Mouse (Mus musculus) heart, embryonic 16.5 days (tissue): Measurements from ENCODE around the gene Slc12a3. TPM values are rescaled to one million over a fixed set of nuclear protein-coding genes. Genes with fewer than 3 reads are reported as not detected.

Experiments used
- ATAC-seq: fragments of 200-750 bp; cut with Nextera tagmentation; replicated peaks from 2 replicates; pipeline ENCODE4 v1.8.0; 2017; ENCODE audit warnings: moderate number of reproducible peaks; ENCODE audit not compliant: insufficient read depth, low FRiP score; ENCODE audit errors: extremely low read depth
- H3K27ac ChIP-seq: fragments of 300-500 bp; sonication (generic); 2 replicates; pipeline ENCODE4 v1.5.1; 2014; ENCODE audit warnings: mild to moderate bottlenecking, low read length, control low read depth, moderate library complexity
- H3K27me3 ChIP-seq: fragments of 300-500 bp; sonication (generic); 2 replicates; pipeline ENCODE4 v1.6.1; 2014; ENCODE audit warnings: low read length, mixed read lengths; ENCODE audit not compliant: control insufficient read depth, insufficient read depth
- H3K36me3 ChIP-seq: fragments of 300-500 bp; sonication (generic); 2 replicates; pipeline ENCODE4 v1.6.1; 2014; ENCODE audit not compliant: control insufficient read depth, insufficient read depth
- H3K4me1 ChIP-seq: fragments of 300-500 bp; sonication (generic); 2 replicates; pipeline ENCODE4 v1.6.1; 2014; ENCODE audit warnings: low read length, mixed read lengths; ENCODE audit not compliant: control insufficient read depth, insufficient read depth
- H3K4me2 ChIP-seq: fragments of 300-500 bp; sonication (generic); 2 replicates; pipeline ENCODE4 v1.6.1; 2014; ENCODE audit warnings: low read depth, mild to moderate bottlenecking, control low read depth, low read length
- H3K4me3 ChIP-seq: fragments of 300-500 bp; sonication (generic); 2 replicates; pipeline ENCODE4 v1.5.1; 2014; ENCODE audit warnings: mild to moderate bottlenecking, control low read depth, low read length
- H3K9ac ChIP-seq: fragments of 300-500 bp; sonication (generic); 2 replicates; pipeline ENCODE4 v1.6.1; 2014; ENCODE audit warnings: low read length, control low read depth
- H3K9me3 ChIP-seq: fragments of 300-500 bp; sonication (generic); replicated peaks from 2 replicates; pipeline ENCODE4 v1.6.1; 2016; ENCODE audit warnings: low read length; ENCODE audit not compliant: control insufficient read depth
- WGBS: fragments of 180-500 bp; shearing (Covaris S2); extraction: QIAGEN DNeasy Blood & Tissue Kit; methylation state at CpG from one replicate; pipeline ENCODE4 v1.1.7; 2014; 5-methylcytosine and 5-hydroxymethylcytosine counted together
- polyA plus RNA-seq: library from polyadenylated mRNA; unstranded; fragments of >200 nt; fragmentation: Nextera tagmentation; extraction: Ambion mirVana; gene quantifications from 2 replicates; pipeline ENCODE4 v1.2.1, GENCODE M21; 2015

The Slc12a3 gene
- polyA plus RNA-seq: not detected in 2 replicates

DNA sequence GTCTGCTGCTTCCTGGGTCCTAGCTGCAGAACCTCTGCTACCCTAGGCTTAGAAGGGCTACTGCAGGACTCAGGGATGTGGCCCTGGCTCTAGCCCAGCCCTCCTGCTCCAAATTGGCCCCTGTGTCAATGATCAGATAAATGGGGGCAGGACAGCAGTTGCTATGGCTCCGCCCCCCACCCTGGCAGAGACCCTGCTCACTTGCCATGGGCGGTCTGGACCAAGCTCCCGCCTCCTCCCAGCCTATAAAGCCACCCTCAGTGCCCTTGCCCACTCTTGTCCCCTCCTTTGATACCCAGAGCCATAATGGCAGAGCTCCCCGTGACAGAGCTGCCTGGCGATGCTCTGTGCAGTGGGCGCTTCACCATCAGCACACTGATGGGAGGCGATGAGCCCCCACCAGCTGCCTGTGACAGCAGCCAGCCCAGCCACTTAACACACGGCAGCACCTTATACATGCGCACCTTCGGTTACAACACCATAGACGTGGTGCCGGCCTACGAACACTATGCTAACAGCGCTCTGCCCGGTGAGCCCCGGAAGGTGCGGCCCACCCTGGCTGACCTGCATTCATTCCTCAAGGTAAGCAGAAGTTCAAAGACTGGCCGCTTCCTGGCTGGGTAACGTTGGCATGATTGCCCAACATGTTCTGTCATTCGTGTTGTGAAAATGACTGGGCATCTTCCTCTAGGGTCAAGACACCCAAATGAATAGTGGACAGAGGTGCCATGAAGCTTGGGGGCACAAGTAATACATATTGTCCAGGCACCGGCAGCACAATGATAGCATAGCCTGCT is at the start of gene Slc12a3:
TSS of gene Slc12a3 (plus strand) at position 270 of the 797 bp plus-strand sequence.
- Histone ChIP-seq H3K4me1 (no peaks in the 10 kb centered on the region), H3K27ac (no peak within 1 kb of the TSS), H3K27me3 (no peaks in the 10 kb centered on the region), H3K4me3 (no peak within 1 kb of the TSS), H3K36me3 (no peaks in the 10 kb centered on the region), H3K4me2 (no peak within 1 kb of the TSS), H3K9me3 (no peaks in the 10 kb centered on the region), H3K9ac (no peak within 1 kb of the TSS)
- no peak for ATAC-seq
- WGBS: 78% methylated on average over 21 of the region's 21 CpGs

DNA sequence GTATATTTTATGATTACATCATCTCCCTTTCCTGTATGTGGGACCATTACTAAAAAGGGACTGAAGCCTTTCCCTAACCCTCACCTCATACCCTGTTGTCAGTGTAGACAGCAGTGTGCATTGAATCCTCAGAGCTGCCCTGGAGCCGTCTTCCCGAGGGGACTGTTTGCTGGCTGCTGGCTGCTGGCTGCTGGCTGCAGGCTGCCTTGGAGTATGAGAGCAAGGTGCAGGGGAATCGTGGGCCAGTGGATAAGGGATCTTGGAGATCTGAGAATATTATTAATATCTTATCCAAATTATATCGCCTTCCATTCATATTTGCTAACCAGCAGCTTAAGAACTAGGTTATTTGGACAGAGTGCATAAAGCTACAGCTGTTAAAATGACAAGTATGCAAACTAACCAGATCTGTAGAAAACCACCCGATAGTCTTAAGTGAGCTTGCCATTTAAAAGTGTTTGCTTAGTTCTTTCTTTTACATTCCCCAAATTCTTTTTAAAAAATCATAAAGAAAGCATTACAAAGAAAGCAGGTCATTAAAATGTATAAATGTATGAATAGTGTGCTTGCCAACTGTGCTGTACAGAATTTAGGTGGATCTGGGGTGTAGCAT is 48.9 kb upstream of the Slc12a3 start:
- Histone ChIP-seq H3K4me2 (no peak overlapping the region), H3K9me3 (no peaks in the 10 kb centered on the region), H3K4me1 (no peaks in the 10 kb centered on the region), H3K27ac (no peak overlapping the region), H3K36me3 (no peaks in the 10 kb centered on the region; the same call in 1 of the 2 replicates), H3K27me3 (no peaks in the 10 kb centered on the region), H3K9ac (no peak overlapping the region), H3K4me3 (no peak overlapping the region)
- ATAC-seq: no peak
- 68% methylated on average over 5 of the region's 5 CpGs for WGBS

DNA sequence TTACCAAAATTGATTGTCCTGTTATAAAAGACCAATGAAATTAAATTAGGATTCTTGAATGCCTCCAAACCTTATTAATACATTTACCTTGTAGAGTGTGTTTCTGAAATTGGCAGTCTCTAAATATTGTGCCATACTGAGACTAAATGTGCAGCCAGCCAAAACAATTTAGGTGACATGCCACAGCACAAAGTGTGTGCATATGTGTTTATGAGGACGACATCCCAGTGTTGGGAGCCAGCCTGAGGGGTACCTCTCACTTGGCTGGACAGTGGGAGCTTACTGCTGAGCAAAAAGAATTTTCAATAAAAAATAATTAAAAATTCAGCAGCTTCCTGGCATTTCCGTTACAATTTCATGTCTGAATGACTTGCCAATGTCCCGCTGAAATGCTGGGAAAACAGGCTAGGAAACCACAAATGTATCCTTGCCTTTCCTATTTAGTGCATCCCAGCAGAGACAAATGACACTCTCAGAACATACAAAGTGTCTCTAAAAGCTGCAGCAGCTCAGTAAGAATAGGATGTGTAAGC is 46.5 kb upstream of the Slc12a3 start:
- ATAC-seq: no peak
- no peaks in the 10 kb centered on the region for H3K9me3 ChIP-seq
- H3K36me3 ChIP-seq: no peaks in the 10 kb centered on the region; the same call in 1 of the 2 replicates
- WGBS: 89% methylated on average over 3 of the region's 3 CpGs
- no peaks in the 10 kb centered on the region for H3K27me3 ChIP-seq
- no peak overlapping the region for H3K27ac ChIP-seq
- no peak overlapping the region for H3K9ac ChIP-seq
- H3K4me2 ChIP-seq: no peak overlapping the region
- no peak overlapping the region for H3K4me3 ChIP-seq
- H3K4me1 ChIP-seq: no peaks in the 10 kb centered on the region

DNA sequence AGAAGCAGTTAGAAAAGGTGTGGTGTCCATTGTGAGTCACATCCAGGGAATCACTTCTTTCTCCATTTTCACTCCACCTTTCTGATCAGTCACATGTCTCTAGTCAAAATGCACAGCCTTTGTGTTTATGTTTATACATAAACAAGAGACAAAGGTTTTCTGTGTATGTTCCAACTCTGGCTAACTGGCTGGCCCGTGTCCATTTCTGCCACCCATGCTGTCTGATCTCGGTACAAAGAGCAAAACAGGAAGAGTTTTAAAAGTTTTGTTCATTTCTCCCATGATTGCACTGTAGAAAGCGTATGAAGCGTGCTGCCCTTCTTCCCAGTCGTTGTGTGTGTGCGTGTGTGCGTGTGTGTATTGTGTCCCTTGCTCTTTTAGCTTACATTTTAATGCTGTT is 44.8 kb upstream of the Slc12a3 start:
- Histone ChIP-seq H3K4me2 (no peak overlapping the region), H3K4me3 (no peak overlapping the region), H3K4me1 (no peaks in the 10 kb centered on the region), H3K27me3 (no peaks in the 10 kb centered on the region), H3K27ac (no peak overlapping the region), H3K9me3 (no peaks in the 10 kb centered on the region), H3K36me3 (no peaks in the 10 kb centered on the region; the same call in 1 of the 2 replicates), H3K9ac (no peak overlapping the region)
- WGBS: 84% methylated on average over 7 of the region's 7 CpGs
- no peak for ATAC-seq

DNA sequence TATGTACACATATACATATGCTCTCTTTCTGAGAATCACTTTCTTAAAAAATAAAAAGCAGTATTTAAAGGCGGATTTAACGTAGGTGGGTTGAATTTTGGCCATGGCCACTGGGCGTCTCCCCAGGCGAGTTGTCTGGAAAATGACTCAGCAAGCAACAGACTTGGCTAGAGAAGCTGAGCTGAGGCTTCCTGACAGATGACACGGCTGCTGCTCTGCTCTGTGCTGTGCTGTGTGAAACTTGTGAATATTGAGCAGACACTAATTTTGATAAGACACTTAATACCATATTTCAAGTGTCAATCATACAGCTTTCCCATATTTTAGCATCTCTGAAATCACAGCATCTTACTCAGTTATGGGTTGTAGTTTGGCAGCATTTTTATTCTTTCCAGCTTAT is 38.4 kb upstream of the Slc12a3 start:
- Histone ChIP-seq H3K4me2 (no peak overlapping the region), H3K27me3 (no peaks in the 10 kb centered on the region), H3K9ac (no peak overlapping the region), H3K4me3 (no peak overlapping the region), H3K9me3 (no peaks in the 10 kb centered on the region), H3K36me3 (no peaks in the 10 kb centered on the region), H3K4me1 (peaks cover 23% of the 10 kb centered on the region), H3K27ac (no peak overlapping the region)
- 82% methylated on average over 5 of the region's 5 CpGs for WGBS
- no peak for ATAC-seq

DNA sequence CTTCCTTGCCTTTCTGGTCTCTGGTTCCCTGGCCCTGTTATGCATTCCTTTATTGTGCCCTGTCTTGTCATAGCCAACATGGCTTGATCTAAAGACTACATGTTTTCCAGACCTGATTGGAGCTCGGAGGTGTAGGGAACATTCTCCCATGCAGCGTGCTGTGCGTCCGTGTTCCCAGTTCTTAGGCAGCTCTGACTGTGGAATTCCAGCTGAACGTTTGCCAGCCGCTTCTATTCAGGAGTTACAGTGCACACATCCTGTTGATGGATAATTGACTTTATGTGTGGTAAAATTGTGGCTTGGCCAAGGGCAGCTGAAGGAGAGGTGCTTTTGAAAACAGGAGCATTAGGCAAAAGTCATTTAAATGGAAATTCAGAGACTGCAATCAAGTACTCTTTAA is 36.9 kb upstream of the Slc12a3 start:
- 23% methylated on average over 6 of the region's 6 CpGs for WGBS
- no peaks in the 10 kb centered on the region for H3K9me3 ChIP-seq
- H3K27ac ChIP-seq: peak overlapping the region; percentile 92
- no peaks in the 10 kb centered on the region for H3K27me3 ChIP-seq
- no peaks in the 10 kb centered on the region for H3K36me3 ChIP-seq
- peak; percentile 74 for ATAC-seq
- H3K4me3 ChIP-seq: no peak overlapping the region
- H3K4me2 ChIP-seq: peak overlapping the region; percentile 32
- H3K9ac ChIP-seq: peak overlapping the region; percentile 42; the same call in 1 of the 2 replicates
- peaks cover 32% of the 10 kb centered on the region for H3K4me1 ChIP-seq

DNA sequence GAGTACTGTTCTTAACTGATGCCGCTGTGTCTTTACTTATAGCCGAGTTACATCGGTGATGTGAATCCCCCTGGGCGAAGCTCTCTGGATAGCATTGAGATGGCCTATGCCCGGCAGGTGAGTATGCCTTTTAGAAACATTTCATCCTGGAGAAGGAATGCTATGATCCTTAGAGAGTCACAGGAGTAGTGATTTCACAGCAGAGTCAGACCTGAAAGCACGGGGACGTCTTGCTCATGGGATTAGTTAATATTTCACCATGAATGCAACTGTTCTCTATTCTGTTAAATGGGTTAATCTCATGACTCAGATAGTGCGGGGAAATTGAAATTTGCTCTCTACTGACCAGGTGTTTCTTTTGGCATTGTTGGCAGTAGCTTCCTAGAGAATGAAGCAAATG is 36.4 kb upstream of the Slc12a3 start:
- Histone ChIP-seq H3K27ac (peak overlapping the region; percentile 92), H3K4me2 (no peak overlapping the region), H3K27me3 (no peaks in the 10 kb centered on the region), H3K9ac (no peak overlapping the region), H3K36me3 (no peaks in the 10 kb centered on the region), H3K9me3 (no peaks in the 10 kb centered on the region), H3K4me3 (no peak overlapping the region), H3K4me1 (peaks cover 36% of the 10 kb centered on the region)
- WGBS: 92% methylated on average over 8 of the region's 8 CpGs
- no peak for ATAC-seq

DNA sequence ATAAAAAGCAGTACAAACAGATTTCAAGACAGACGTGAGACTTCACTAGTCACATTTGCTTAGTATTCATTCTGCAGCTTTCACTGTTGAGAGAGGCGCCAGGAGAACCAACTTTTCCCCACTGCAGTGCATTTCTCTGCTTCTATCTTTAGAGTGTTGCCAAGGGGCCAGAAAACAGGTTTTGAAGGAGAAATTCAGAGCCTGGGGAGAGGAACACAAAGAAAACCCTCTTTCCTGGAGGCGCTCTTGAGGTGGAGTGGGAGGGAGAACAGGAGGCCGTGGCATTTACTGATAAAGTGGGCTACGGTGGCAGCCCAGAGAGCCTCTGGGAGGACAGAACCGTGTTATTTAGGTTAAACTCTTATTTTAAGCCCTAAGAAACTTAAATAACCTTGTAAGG is 33.3 kb upstream of the Slc12a3 start:
- Histone ChIP-seq H3K9me3 (no peaks in the 10 kb centered on the region), H3K27me3 (no peaks in the 10 kb centered on the region), H3K9ac (peak overlapping the region; percentile 33; the same call in 1 of the 2 replicates), H3K27ac (peak overlapping the region; percentile 72), H3K4me1 (peaks cover 32% of the 10 kb centered on the region), H3K36me3 (no peaks in the 10 kb centered on the region), H3K4me2 (no peak overlapping the region), H3K4me3 (no peak overlapping the region)
- 46% methylated on average over 6 of the region's 6 CpGs for WGBS
- no peak for ATAC-seq
